Comparison of ENCODE assay signal across 18 mouse cellular contexts in genomic region chr2:50120839-50121238, GRCm38 (mm10). TPM values are rescaled to one million over a fixed set of nuclear protein-coding genes. Genes with fewer than 3 reads are reported as not detected.
"Had no signal": no experiment of that assay in that cellular context is flagged by ENCODE, and none has a peak within 500 bp of the region (broad histone marks: within the 10 kb centered on the region; RNA-seq: fewer than 3 reads in every experiment).

No protein-coding gene starts in this region.

- H3K4me3 ChIP-seq: kidney, embryonic 15.5 days; limb, embryonic 12.5 days; liver, embryonic 13.5 days; lung, embryonic 15.5 days; megakaryocyte, embryonic 14.5 days; midbrain, embryonic 12.5 days; neural tube, embryonic 15.5 days had no signal

- H3K4me1 ChIP-seq: kidney, embryonic 15.5 days; liver, embryonic 13.5 days; lung, embryonic 15.5 days; megakaryocyte, embryonic 14.5 days; neural tube, embryonic 15.5 days had no signal

- H3K9ac ChIP-seq: kidney, embryonic 15.5 days; limb, embryonic 12.5 days; liver, embryonic 13.5 days; liver, postnatal 0 days; lung, embryonic 15.5 days; midbrain, embryonic 12.5 days; neural tube, embryonic 15.5 days had no signal

- DNase-seq: kidney, adult 2 months; kidney, postnatal 14 days; layer of hippocampus, postnatal 36 days; liver; liver, embryonic 13.5 days; liver, postnatal 0 days; lung, postnatal 14 days; right cerebral cortex, postnatal 4 days; spleen, adult 18-20 months; thymus, adult 18-20 months; thymus, postnatal 14 days had no signal

- H3K4me2 ChIP-seq: kidney, embryonic 15.5 days; limb, embryonic 12.5 days; liver, embryonic 13.5 days; lung, embryonic 15.5 days; midbrain, embryonic 12.5 days; neural tube, embryonic 15.5 days had no signal

- ATAC-seq: liver, postnatal 0 days had no signal

- H3K27ac ChIP-seq: kidney, embryonic 15.5 days; limb, embryonic 12.5 days; liver, embryonic 13.5 days; lung, embryonic 15.5 days; macrophage; midbrain, embryonic 12.5 days; neural tube, embryonic 15.5 days had no signal

- H3K27me3 ChIP-seq: kidney, embryonic 15.5 days; limb, embryonic 12.5 days; liver, embryonic 13.5 days; lung, embryonic 15.5 days; midbrain, embryonic 12.5 days; neural tube, embryonic 15.5 days had no signal

- H3K9me3 ChIP-seq: kidney, embryonic 15.5 days; limb, embryonic 12.5 days; liver, embryonic 13.5 days; lung, embryonic 15.5 days; midbrain, embryonic 12.5 days; neural tube, embryonic 15.5 days had no signal

- H3K36me3 ChIP-seq: kidney, embryonic 15.5 days; limb, embryonic 12.5 days; liver, embryonic 13.5 days; lung, embryonic 15.5 days; midbrain, embryonic 12.5 days; neural tube, embryonic 15.5 days had no signal

RNA-seq across cellular contexts. Expression of gene Lypd6, which starts 54.6 kb away (rescaled TPM):
- polyA plus RNA-seq: macrophage had no signal
